Comparison of ENCODE assay signal across 8 mouse cellular contexts in genomic region chr11:98781851-98782512, GRCm38 (mm10). TPM values are rescaled to one million over a fixed set of nuclear protein-coding genes. Genes with fewer than 3 reads are reported as not detected.
A peak's percentile ranks its signal among the peaks of the same experiment; 100 is the strongest.
DNase-seq lines count a peak whose midpoint lies in the region; ATAC-seq and TF ChIP-seq lines count a peak whose summit lies in the region.

No protein-coding gene starts in this region.

- peak overlapping the region; percentile 56; the same call in 1 of the 2 replicates for H3K4me2 ChIP-seq in heart, embryonic 16.5 days (ENCODE audit: low read depth, low read length)
- peak overlapping the region; percentile 61 for H3K4me2 ChIP-seq in stomach, embryonic 15.5 days

- H3K36me3 ChIP-seq in forebrain, embryonic 10.5 days (replicated peaks): no peaks in the 10 kb centered on the region
- no peaks in the 10 kb centered on the region for H3K36me3 ChIP-seq in heart, embryonic 16.5 days (ENCODE audit: control insufficient read depth, insufficient read depth)
- H3K36me3 ChIP-seq in stomach, embryonic 15.5 days: no peaks in the 10 kb centered on the region

- H3K27ac ChIP-seq in forebrain, embryonic 10.5 days: peak overlapping the region; percentile 87
- peak overlapping the region; percentile 99 for H3K27ac ChIP-seq in heart, embryonic 16.5 days (ENCODE audit: low read length)
- peak overlapping the region; percentile 95 for H3K27ac ChIP-seq in stomach, embryonic 15.5 days

- no peak for TF ChIP-seq CTCF in lung, adult 2 months (IDR thresholded peaks at IDR 0.05; ENCODE audit: insufficient read depth, low read length)

- DNase-seq in lung, adult 2 months: no peak
- DNase-seq in lung, postnatal 14 days: no peak
- DNase-seq in forebrain, embryonic 10.5 days (ENCODE audit: extremely low spot score, low spot score): no peak
- peak; percentile 72 for DNase-seq in kidney, postnatal 14 days
- DNase-seq in lung, postnatal 25 days (ENCODE audit: low spot score): peak; percentile 63
- DNase-seq in ovary, adult 18-20 months (ENCODE audit: low spot score): no peak

- 35% methylated on average over 14 of the region's 14 CpGs for WGBS in lung, adult 2 months
- 12% methylated on average over 13 of the region's 14 CpGs for WGBS in forebrain, embryonic 10.5 days
- 25% methylated on average over 13 of the region's 14 CpGs for WGBS in heart, embryonic 16.5 days
- WGBS in stomach, embryonic 15.5 days: 20% methylated on average over 14 of the region's 14 CpGs

- H3K4me3 ChIP-seq in lung, adult 2 months (replicated peaks; ENCODE audit: extremely low read depth, low read depth, low read length): no peak overlapping the region
- peak overlapping the region; percentile 40 for H3K4me3 ChIP-seq in forebrain, embryonic 10.5 days
- no peak overlapping the region for H3K4me3 ChIP-seq in heart, embryonic 16.5 days (ENCODE audit: low read length)
- no peak overlapping the region for H3K4me3 ChIP-seq in stomach, embryonic 15.5 days (replicated peaks)

- peaks cover 31% of the 10 kb centered on the region for H3K4me1 ChIP-seq in lung, adult 2 months (ENCODE audit: control insufficient read depth, insufficient read depth, low read length)
- H3K4me1 ChIP-seq in forebrain, embryonic 10.5 days: peaks cover 68% of the 10 kb centered on the region
- peaks cover 62% of the 10 kb centered on the region for H3K4me1 ChIP-seq in heart, embryonic 16.5 days (ENCODE audit: control insufficient read depth, insufficient read depth, low read length)
- peaks cover 68% of the 10 kb centered on the region for H3K4me1 ChIP-seq in stomach, embryonic 15.5 days

- 0 out of 2 replicates have a peak, but pooled peaks have one; percentile 7 for TF ChIP-seq POLR2A in lung, adult 2 months (IDR thresholded peaks at IDR 0.05; ENCODE audit: borderline replicate concordance, extremely low read depth, low read depth, low read length)

- H3K27me3 ChIP-seq in forebrain, embryonic 10.5 days (ENCODE audit: poor library complexity, severe bottlenecking): peaks cover 20% of the 10 kb centered on the region
- no peaks in the 10 kb centered on the region for H3K27me3 ChIP-seq in heart, embryonic 16.5 days (ENCODE audit: control insufficient read depth, insufficient read depth, low read length)
- no peaks in the 10 kb centered on the region for H3K27me3 ChIP-seq in stomach, embryonic 15.5 days (replicated peaks)

- peak overlapping the region; percentile 74 for H3K9ac ChIP-seq in heart, embryonic 16.5 days (ENCODE audit: low read length)
- no peak overlapping the region for H3K9ac ChIP-seq in stomach, embryonic 15.5 days

- H3K9me3 ChIP-seq in forebrain, embryonic 10.5 days: no peaks in the 10 kb centered on the region
- no peaks in the 10 kb centered on the region for H3K9me3 ChIP-seq in heart, embryonic 16.5 days (replicated peaks; ENCODE audit: control insufficient read depth, low read length)
- no peaks in the 10 kb centered on the region for H3K9me3 ChIP-seq in stomach, embryonic 15.5 days

- no peak for ATAC-seq in heart, embryonic 16.5 days (replicated peaks; ENCODE audit: extremely low read depth, insufficient read depth, low FRiP score)
- no peak for ATAC-seq in stomach, embryonic 15.5 days (ENCODE audit: insufficient read depth, low FRiP score, low read depth)

RNA-seq across cellular contexts. Expression of gene Nr1d1, which starts 6.8 kb away (rescaled TPM):
- polyA plus RNA-seq in lung, adult 2 months (2012; rRNA removed): 213 and 329 TPM in 2 replicates
- 1.5 TPM in 2 replicates for polyA plus RNA-seq in forebrain, embryonic 10.5 days (2016; fragmentation: Nextera tagmentation; extraction: Ambion mirVana)
- polyA plus RNA-seq in heart, embryonic 16.5 days (2015; fragmentation: Nextera tagmentation; extraction: Ambion mirVana): 7.0 and 8.2 TPM in 2 replicates
- polyA plus RNA-seq in stomach, embryonic 15.5 days (2015; fragmentation: Nextera tagmentation; extraction: Ambion mirVana): 2.4 and 2.5 TPM in 2 replicates

RNA-seq across cellular contexts. Expression of gene Msl1, which starts 13.3 kb away (rescaled TPM):
- polyA plus RNA-seq in lung, adult 2 months (2012; rRNA removed): 39.0 and 54.3 TPM in 2 replicates
- polyA plus RNA-seq in forebrain, embryonic 10.5 days (2016; fragmentation: Nextera tagmentation; extraction: Ambion mirVana): 22.9 and 24.1 TPM in 2 replicates
- polyA plus RNA-seq in heart, embryonic 16.5 days (2015; fragmentation: Nextera tagmentation; extraction: Ambion mirVana): 15.2 and 15.5 TPM in 2 replicates
- 23.0 and 23.6 TPM in 2 replicates for polyA plus RNA-seq in stomach, embryonic 15.5 days (2015; fragmentation: Nextera tagmentation; extraction: Ambion mirVana)

RNA-seq across cellular contexts. Expression of gene Casc3, which starts 22.7 kb away (rescaled TPM):
- 33.6 and 37.9 TPM in 2 replicates for polyA plus RNA-seq in lung, adult 2 months (2012; rRNA removed)
- 45.7 and 49.7 TPM in 2 replicates for polyA plus RNA-seq in forebrain, embryonic 10.5 days (2016; fragmentation: Nextera tagmentation; extraction: Ambion mirVana)
- 23.4 and 24.0 TPM in 2 replicates for polyA plus RNA-seq in heart, embryonic 16.5 days (2015; fragmentation: Nextera tagmentation; extraction: Ambion mirVana)
- polyA plus RNA-seq in stomach, embryonic 15.5 days (2015; fragmentation: Nextera tagmentation; extraction: Ambion mirVana): 31.7 and 35.3 TPM in 2 replicates

RNA-seq across cellular contexts. Expression of gene Thra, which starts 41.5 kb away (rescaled TPM):
- polyA plus RNA-seq in lung, adult 2 months (2012; rRNA removed): 142 and 159 TPM in 2 replicates
- 9.5 and 10.9 TPM in 2 replicates for polyA plus RNA-seq in forebrain, embryonic 10.5 days (2016; fragmentation: Nextera tagmentation; extraction: Ambion mirVana)
- polyA plus RNA-seq in heart, embryonic 16.5 days (2015; fragmentation: Nextera tagmentation; extraction: Ambion mirVana): 37.5 and 40.2 TPM in 2 replicates
- 42.7 and 44.7 TPM in 2 replicates for polyA plus RNA-seq in stomach, embryonic 15.5 days (2015; fragmentation: Nextera tagmentation; extraction: Ambion mirVana)

RNA-seq across cellular contexts. Expression of gene Med24, which starts 52.7 kb away (rescaled TPM):
- polyA plus RNA-seq in lung, adult 2 months (2012; rRNA removed): 45.0 and 55.1 TPM in 2 replicates
- polyA plus RNA-seq in forebrain, embryonic 10.5 days (2016; fragmentation: Nextera tagmentation; extraction: Ambion mirVana): 69.7 and 77.3 TPM in 2 replicates
- 36.8 and 40.3 TPM in 2 replicates for polyA plus RNA-seq in heart, embryonic 16.5 days (2015; fragmentation: Nextera tagmentation; extraction: Ambion mirVana)
- polyA plus RNA-seq in stomach, embryonic 15.5 days (2015; fragmentation: Nextera tagmentation; extraction: Ambion mirVana): 36.4 and 39.7 TPM in 2 replicates

Comparison
In these comparisons a context has a peak if more than half of its experiments do, and no peak if none do; other contexts are left out.
1. DNase-seq: peak in kidney, postnatal 14 days (single experiment) and lung, postnatal 25 days (single experiment); none in lung, adult 2 months (single experiment), lung, postnatal 14 days (single experiment), forebrain, embryonic 10.5 days (single experiment) and ovary, adult 18-20 months (single experiment).
2. RNA of gene Nr1d1, which starts 6.8 kb away (polyA plus RNA-seq): 213 to 329 TPM in lung, adult 2 months; 7.0 to 8.2 TPM in heart, embryonic 16.5 days, 2.4 to 2.5 TPM in stomach, embryonic 15.5 days and 1.5 TPM in forebrain, embryonic 10.5 days; every median in the first group is over 10 times any median in the second.
3. Peak in every context shown above with its lines, with median percentiles within 50 percentile points of each other: H3K27ac ChIP-seq.